Mouse (Mus musculus): ENCODE measurements around the gene Slc26a8.

- no peak for TF ChIP-seq CTCF (IDR thresholded peaks at IDR 0.05; ENCODE audit: low read depth, low read length)
- TF ChIP-seq GATA1 (IDR thresholded peaks at IDR 0.05; ENCODE audit: borderline replicate concordance, low read length), result no peak
Measured at GRCm38 (mm10) chr17:28644112-28644511, 45.9 kb downstream of the Slc26a8 start.

Measured in G1E (cell line).